Mouse (Mus musculus) layer of hippocampus, adult 18-20 months (tissue): ENCODE data around the gene Thtpa. TPM values are rescaled to one million over a fixed set of nuclear protein-coding genes. Genes with fewer than 3 reads are reported as not detected.

Source experiments
- DNase-seq, 2 experiments: peaks; one replicate each; pipeline ENCODE4 v3.0.0; 2022; ENCODE audit warnings: low spot score in 2 of 2
- total RNA-seq, 2 experiments: library from RNA; stranded (reverse); gene quantifications; 2 replicates each; pipeline ENCODE4 v1.2.3; 2021

Thtpa gene
- total RNA-seq, 2 experiments from 2014 or later: 17.8 to 18.3 TPM

DNA sequence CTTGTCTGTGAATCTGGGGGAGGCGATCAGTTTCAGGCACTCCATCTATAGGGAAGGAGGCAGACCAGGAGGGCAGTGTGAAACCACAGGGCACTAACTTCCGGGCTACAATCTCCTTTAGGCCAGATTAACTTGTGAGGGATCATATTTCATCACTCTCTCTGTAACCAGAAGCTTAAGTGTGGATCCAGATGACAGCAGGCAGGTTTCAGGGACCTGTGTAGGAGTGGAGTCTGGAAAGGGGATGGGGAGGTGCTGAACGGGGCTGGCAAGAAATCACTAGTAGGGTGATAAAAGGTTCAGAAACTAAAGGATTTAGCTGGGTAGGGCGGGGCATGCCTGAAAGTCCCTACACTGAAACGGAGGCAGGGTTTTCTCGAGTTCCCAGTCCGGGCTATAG lies 10.8 kb downstream of the Thtpa start:
- no peak for DNase-seq

DNA sequence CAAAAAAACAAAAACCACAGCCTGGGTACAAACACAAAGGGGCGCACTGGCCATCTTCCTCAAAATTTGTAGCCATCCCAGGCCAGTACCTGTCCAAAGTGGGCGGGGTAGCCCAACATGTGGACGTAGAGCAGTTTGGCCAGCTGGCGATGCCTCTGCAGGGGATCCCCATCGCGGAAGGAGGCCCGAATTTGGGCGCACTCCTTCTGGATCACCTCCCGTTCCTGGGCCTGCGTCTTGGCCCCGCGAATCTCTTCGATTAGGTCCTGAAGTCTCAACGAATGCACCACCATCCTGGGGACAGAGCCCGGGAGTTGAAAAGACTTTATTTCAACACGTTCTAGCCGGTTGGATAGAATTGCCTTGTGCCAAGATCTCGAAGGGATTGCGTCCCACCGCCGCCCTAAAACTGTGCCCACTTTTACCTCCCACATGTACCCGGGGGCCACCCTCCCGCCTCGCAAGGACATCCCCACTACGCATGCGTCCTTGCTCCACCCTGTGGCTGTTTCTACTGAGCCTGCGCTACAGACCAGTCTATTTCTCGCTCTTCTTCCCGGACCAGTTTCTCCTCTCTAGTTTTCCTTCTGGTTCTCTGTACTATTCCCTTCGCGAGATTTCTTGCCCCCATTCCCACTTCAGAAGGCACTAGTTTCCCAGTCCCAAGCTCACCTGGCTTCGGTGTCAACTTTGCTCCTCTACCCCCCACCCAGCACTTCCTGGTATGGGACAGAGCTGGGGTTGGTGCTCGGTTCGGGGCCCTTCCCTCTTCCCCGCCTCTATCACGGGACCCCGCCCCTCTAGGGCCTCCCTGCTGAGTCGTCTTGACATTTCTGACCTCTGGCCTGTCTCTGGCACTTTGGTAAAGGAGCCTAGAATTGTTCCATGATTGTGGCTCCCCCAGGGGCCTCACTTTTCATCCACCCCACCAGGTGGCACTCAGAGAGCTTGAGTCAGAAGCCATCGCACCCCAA lies 11.5 kb downstream of the Thtpa start, which contains the start of gene Ap1g2:
TSS of gene Ap1g2 (minus strand) at position 758 of the 974 bp plus-strand sequence.
- peak in 1 of 2 experiments; percentile 93 for DNase-seq

DNA sequence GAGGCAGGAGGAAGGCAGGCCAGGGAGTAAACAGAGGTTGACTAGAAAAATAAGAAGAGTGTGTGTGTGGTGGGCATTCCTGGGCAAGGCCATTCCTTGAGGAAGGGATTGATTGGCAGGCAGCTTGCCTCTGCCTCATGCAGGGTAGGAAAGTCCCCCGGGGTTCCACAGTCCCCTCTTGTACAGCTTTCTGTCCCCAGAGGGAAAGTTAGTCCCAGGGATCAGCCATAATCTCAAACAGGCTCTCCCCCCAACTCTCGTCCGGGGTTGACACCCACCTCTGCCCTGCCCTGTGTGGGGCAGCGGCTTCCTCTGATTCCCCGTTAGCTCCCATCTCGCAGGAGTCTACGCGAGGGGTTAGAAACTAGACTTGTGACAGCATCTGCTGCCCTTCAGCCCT lies 12.4 kb downstream of the Thtpa start:
- DNase-seq: no peak

DNA sequence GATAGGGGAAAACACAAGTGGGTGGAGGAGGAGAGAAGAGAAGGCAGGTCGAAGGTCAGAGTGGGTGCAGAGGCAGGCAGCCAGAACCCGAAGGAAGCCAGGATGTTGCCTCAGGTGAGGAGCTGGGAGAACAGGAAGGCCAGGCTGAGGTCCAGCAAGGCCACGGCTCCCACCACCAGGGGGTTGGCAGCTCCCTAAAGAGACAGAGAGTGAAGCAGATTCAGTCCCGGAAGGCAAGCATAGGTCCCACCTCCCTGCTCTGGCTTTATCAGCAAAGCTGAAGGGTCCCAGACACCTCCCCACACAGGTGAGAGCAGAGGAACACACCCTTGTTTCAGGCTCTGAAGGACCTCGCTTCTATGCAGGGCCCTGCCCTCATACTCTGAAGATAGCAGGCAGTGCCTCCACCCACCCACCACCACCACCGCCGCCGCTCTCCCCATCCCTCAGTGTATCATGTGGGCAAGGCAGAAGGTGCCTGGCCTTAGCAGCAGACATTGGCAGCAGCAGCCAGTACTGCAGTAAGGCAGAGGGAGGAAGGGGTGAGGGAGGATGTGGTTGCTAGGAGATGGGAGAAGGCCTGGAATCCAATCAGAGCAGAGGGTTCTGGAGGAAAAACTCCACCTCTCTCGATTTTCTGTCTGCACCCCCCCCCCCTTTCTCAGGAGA lies 13.8 kb downstream of the Thtpa start:
- DNase-seq: peak; percentile 89 to 92

DNA sequence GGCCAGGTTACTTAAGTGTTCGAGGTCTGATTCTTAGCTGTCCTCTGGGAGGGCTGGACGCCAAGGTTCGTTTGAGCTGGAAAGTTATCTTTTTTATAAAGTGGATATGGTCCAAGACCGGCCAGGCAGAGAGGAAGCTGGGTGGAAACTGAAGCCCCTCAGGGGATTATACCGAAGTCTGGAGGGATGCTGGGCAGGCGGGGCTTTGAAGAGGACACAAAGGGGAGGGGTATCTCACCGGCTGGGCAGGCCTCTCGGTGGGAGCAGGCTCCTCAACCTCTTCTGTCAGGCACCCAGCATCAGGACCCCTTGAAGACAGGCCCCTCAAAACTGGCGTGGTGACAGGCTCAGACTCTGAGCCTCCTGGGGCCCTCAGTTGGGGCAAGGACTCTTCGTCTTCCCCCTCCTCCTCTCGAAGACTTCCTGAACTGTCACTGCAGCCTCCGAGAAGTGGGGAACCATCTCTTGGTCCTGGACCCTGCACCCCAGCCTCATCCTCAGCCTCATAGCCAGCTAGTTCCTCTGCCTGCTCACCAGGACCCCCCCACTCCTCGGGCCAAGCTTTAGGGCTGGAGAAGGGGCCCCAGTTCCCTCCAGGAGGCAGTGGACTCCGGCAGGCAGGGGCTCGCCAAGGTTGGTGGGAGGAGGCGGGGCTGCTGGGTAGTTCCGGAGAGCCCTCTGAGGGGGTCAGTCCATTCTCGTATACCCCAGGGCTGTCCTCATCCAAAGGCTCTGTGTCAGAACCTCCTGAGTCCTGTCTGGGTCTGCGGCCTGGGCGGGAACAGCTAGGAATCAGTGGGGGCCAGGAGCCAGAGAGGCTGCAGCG lies 14.7 kb downstream of the Thtpa start:
- no peak for DNase-seq

DNA sequence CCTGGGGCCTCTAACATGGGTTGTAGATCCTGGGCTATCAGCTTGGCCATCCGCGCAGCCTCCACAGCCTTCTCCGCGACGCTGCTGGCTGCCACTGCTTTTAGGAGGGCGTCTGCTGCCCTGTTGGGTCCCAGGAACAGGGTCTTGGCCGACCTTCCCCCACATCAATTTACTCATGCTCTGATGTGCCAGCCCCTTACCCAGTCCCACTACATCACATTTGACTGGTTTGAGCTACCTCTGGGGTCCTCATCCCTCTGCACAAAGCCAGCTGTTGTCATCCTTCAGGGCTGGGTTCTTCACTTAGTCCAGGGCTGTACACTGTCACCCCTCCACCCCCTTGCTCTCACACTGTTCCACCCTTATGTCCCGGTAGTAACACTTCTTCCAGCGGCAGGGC lies 15.5 kb downstream of the Thtpa start:
- no peak for DNase-seq

DNA sequence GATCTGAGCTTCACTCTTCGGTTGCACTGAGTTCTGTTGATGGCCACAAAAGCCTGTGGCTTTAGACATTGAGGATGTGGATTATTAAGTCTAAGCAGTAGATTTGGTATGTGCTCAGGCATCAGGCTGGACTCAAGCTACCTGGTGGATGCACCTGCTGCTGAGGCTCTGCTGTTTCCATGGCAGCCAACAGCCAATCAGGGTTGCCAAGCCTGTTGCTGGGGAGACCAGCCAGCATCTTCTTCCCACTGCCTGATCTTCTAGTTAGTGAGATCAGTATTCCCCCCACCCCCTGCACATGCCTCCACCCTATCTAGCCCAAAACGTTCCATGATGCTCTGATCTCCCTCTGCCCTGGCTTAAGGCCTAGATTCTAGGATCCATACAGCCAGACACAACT lies 17.1 kb downstream of the Thtpa start:
- DNase-seq: no peak

DNA sequence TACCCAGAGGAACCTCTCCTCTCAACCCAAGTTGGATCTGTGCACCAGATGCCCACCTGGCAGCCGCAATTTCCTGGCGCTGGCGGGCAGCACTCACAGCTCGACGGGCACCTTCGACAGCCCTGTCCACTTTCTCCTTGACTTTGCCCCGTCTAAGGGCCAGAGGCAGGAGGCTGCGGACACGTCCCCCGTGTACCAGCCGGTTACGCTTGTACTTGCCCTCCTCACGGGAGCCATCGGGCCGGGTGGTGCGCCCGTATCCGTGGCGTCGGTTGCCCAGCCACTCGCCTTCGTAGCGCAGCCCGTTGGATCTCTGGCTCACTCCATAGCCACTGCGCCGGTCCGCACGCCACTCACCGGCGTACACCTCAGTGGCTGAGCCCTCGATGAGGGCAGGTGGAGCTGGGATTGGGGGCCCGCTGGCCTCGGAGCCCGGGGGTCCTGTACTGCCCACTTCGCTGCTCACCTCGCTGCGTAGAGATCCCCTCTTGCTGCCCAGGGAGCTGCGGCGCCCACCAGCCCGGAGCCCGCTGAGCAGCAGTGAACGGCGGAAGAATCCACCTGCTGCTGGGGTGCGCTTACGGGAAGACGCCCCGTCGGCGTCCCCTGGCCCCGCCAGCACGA lies 18.9 kb downstream of the Thtpa start:
- no peak for DNase-seq

DNA sequence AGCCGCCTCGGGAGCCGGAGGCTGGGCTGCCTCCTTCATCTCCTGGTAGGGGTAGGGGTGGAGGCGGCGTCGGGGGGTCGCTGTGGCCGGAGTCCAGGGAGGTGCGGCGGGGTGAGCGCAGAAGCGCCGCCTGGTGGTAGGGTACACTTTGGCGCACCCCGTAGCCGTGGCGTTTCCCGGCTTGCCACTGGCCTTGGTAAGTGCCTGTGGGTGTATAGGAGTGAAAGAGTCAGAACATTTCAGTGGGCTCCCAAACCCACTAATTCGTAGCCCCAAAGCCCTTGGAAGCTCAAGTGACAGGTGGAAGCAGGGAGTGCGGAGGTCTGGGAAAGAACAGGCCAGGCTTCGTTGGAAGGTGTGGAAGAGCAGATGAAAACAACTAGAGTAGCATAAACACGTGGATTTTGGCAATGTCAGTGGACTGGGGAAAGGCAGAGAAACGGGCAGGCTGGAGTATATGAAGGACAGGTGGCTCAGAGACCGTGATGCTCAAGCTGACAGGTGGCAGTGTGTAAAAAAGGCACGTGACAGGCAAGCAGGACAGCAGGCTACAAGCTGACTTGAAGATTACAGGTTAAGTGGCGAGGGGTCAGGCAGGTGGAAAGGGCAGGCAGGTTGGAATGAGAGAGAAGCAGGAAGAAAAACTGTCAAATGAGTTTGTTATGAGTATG lies 19.5 kb downstream of the Thtpa start:
- no peak for DNase-seq

DNA sequence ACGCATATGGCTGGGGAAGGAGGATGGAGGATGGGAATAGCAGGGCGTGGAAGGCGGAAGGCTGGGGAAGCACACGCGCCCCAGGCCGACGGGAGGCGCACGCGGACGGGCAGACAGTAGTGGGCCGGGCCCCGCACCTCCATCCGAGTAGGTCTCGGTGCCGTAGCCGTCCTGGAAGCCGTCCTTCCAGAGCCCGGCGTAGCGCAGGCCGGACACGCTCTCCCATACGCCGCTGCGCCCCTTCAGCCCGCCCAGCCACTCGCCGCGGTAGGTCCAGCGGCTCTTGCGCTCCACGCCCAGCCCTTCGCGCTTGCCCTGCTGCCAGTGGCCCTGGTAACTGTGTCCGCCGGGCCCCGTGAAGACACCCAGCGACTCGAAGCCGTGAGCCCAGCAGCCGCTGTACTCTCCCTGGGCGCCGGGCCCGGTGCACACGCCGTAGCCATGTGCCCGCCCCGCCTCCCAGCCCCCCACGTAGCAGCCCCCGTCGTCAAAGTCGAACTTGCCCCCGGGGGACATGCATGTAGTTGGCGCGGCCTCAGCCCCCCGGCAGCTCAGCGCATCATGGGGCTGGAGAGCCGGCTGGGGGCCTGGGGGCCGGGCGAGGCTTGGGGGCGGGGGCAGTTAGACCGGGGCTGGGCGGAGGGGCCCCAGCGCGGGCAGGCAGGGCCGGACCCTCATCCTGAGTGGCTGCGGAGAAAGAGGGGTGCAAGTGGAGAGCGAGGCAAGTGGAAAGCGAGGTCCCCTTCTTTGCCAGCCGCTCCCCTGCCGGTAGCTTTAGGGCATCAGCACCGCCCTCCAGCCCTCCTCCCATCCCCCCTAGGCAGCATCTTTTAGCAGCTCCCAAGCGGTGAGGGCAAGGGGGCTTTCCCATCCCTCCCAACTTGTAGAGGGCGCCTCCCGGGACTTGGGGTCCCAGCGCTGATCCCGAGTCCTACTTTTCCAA lies 20.4 kb downstream of the Thtpa start:
- DNase-seq: peak in 1 of 2 experiments; percentile 70

DNA sequence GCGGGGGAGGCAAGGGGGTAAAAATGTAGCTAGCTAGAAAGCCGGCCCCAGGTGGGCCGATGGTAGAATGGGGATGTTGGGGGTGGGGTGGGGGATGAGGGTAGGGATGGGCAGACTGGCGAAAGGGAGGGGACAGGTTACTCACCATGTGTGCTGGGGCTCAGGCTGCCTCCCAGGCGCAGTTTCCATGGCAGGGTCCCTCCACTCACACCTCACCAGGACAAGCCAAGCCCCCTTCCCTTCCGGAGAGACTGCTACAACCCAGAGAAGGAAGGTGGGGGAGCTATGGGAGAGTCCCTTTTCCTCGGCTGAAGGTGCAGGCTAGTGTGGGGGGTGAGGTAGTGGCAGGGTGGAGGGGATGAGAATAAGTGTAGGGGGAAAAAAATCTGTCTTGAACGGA lies 21.3 kb downstream of the Thtpa start:
- DNase-seq: peak in 1 of 2 experiments; percentile 31

DNA sequence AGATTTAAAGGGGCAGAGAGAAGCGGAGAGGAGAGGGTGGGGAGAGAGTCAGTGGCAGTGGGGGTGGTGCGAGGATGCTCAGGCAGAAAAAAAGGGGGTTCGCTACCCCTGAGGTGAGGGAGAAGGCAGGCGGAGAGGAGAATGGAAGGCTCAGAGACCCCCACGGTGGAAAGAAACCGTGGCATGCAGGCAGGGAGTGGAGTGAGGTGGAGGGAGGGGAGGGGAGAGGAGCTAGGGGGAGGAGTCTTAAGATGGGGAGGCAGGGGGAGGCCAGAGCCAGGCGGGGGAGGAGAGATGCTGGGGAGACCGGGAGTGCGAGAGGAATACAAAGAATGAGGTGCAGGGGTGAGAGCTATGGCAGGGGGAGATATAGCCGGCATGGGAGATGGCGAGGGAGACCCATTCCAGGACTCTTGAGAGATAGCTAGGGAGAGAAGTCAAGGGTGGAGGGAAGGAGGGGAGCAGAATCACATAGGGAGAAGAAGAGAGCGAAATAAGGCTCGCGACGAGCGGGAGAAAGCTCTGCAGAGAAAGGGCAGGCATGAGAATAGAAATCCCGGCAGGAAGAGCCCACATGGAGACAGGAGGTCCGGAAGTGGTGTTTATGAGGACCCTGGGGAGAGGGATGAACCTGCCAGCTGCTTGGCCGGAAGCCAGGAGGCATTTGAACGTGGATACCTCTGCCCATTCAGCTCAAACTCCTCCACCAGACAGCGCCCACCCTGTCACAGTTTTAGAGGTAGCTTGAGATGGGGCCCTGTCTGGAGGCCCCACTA lies 22.0 kb downstream of the Thtpa start, which contains the start of gene Jph4:
TSS of gene Jph4 (minus strand) at position 511 of the 776 bp plus-strand sequence.
- peak in 1 of 2 experiments; percentile 83 for DNase-seq

DNA sequence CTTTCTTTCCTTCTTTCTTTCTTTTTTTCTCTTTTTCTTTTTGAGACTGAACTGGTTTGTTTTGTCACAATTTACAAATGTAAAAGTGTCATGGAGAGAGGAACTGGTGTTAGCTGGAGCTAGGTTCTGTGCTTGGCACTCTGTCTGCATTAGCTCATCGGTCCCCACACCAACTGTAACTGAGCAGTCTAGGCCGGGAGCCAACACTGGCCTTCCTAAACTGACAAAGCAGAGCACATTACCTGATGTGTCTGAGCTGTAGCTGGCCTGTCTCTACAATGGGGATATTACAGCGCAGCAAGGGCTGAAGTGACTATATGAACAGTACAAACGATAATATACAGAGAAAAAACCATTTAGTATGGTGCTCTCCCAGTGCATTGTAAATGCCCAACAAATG lies 24.3 kb downstream of the Thtpa start:
- peak in 1 of 2 experiments; percentile 53 for DNase-seq

DNA sequence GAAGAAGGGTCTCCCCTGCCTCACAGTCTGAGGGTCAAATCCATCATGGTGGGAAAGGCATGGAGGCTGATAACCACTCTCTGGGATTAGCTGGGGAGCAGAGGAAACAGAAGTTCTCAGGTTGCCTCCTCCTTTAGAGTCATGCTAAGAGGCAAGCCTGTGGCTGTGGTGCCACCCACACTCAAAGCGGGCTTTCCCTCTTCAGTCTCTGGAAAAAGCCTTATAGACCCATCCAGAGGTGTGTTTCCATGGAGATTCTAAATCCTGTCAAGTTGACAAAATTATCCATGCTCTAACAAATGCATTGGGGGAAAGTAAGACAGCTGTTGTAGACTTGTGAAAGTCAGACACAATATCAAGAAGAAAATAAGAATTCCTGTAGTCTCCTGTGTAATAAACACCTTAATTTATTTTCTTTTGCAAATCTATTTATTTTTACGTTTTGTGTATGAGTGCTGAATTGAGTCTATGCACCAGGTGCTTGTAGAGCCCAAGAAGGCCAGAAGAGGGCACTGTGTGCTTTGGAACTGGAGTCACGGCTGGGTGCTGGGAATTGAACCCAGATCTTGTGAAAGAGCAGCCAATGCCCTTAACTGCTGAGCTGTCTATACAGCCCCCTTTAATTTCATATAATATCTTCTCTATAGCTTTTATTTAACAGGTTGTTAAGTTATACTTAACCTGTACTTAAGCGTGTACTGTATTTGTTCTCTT lies 25.0 kb downstream of the Thtpa start:
- DNase-seq: no peak

DNA sequence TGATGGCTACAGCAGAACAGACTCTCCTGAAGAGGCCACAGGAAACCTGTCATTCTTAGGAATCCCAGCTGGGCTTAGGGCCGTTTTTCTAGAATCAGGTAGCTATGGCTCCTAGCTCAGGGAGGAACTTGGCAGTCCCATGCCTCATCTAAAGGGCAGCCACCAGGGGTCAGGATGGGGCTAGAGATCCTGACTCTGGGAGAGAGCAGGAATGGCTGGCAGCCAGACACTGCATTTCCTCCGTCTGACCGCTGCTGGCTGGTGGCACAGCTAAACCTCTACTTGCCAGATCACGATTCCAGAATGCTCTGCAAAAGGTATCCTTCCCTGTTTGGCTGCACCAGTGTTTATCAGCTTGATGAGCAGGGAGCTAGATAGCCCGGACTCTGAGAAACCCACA lies 27.4 kb downstream of the Thtpa start:
- DNase-seq: peak in 1 of 2 experiments; percentile 66

DNA sequence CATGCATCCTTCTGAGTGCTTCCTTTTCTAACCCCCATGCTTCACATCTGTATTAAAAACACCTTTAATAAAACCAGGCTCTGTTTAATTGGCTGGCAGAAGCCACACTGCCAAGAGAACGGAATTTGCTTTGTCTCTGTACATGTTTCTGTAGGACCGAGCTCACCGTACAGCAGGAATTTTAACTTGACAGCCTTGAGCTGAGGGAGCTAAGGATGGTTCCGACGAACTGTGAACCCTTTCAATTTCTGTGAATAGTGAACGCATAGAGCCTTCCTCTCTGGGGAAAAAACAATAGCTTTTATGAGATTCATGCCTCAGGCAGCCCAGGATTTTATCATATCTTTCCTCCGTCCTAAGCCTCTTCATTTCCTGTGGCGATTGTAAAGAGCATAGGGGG lies 27.8 kb downstream of the Thtpa start:
- no peak for DNase-seq

DNA sequence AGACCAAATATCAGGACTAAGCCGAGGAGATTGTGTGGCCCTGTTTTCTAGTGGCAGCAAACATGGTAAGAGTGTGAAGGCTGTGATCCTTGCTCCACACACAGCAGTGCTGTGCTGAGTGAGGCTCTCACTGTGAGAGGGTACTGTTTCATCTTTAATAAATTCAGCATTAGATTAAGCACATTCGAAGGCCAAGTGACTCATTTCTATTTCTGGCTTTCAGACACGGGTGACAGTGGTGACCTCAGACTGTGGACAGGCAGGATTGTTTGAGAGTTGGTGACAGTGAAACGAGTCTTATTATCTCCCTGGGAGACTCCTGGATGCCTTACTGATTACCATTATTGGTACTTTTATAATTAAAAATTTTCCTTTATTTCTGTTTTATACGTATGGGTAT lies 31.1 kb downstream of the Thtpa start:
- DNase-seq: no peak

DNA sequence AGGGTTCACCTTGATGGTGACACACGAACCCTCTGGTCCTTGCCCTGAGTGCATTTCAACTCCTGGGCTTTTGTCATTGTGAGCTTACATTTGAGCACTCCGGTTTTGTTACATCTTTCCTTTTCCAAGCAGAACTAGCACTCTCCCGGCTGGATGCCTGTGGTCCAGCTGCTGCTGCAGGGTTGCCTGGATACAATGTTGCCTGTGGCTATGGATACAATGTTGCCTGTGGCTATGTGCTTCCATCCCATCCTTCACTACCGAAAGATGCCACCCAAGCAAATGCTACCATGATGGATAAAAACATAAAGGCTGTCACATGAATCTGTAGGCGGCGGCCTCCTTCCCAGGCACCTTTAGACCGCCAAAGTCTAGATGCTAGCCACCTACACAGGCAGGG lies 31.9 kb downstream of the Thtpa start:
- peak in 1 of 2 experiments; percentile 57 for DNase-seq
